Mouse (Mus musculus) T-helper 17 cell (primary cell): ENCODE results near the gene Bub1.

Experiments
- in situ Hi-C, 2 experiments: fragments of 300-600 bp; cut with MboI, MseI; formaldehyde crosslinking; loops; 1 replicate in 1 of 2; 2 replicates in 1 of 2; pipeline ENCODE4 v1.15.1; 2025; ENCODE audit warnings: high pct_unique_total_duplicates in 2 of 2

Gene Bub1

DNA sequence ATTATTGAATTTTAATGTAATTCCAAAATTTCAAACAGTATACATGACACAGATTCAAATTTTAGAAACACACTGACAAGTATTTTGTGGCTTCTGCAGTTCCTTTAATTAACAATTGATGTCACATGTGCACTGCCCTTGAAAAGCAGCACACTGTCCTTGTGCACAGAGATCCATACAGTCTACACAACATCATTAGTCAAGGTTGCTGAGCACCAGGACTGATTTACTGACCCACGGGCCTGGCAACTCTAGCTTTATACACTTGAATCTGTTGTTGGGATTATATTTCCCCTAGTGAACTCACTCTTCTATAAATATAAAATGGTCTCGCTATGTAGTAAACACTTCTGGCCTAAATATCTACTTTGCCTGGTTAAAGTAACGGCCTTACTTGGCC is 56.7 kb downstream of the Bub1 start:
- in situ Hi-C loops, result no loop called here

DNA sequence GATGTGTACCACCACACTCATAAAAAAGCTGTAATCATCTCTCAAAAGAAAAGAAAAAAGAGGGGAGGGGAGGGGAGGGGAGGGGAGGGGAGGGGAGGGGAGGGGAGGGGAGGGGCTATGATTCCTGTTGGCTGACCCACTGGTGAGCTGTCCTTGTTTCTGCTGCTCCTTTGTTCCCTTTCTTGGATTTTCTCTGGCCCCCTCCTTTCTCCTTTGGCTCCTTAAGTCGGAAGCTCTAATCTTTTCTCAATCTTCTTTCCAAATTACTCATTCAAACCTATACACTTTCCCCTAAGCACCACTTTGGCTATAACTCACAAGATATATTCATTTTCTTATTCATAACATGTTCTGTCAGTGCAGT is 57.1 kb downstream of the Bub1 start:
- in situ Hi-C loops, result no loop called here

DNA sequence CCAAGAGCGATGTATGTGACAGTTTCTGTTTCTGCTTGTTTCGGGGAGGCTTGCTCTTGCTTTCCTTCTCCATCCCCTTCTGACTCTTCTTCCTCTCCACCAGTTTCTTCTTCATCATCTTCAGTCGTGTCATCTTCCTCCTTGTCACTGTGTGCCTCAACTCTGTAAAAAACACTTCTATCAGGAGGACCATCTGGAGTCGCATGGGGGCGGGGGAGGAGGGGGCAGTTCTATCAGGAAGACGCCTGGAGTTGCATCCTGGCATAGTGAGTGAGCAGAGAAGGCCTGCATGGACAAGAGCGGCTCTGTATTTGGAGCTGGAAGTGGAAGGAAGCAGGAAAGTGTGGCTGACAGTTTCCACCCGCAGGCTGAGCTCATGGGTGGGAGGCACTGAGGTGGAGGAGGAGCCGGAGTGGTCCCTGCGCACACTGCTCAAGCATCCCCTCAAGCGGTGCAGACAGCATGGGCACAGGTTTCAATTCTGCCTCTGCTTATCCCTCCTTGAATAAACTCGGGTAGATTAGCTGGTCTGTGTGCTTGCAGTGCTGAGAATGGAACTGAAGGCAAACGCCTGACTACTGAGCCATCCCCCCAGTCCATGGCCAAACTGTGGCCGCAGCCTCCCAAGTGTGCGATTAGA is 57.6 kb downstream of the Bub1 start:
- in situ Hi-C loops, result no loop called here

DNA sequence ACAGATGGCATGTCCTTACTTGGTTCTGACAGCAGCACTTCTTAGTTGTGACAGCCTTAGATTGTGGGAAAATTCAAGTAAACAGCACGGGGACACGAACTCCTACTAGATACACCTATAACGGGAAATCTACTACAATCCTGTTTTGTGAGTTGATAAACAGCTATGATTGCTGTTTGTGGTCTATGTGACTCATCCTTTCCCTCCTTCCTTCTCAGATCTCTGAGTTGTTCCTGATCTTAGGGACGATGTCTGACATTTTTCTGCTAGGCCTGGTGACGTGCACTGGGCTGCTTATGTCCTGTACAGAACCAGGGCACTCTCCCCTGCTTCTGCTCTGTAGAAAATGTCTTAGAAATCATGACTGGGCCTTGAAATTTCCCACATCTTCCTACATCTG is 70.1 kb downstream of the Bub1 start:
- in situ Hi-C loops, result no loop called here

DNA sequence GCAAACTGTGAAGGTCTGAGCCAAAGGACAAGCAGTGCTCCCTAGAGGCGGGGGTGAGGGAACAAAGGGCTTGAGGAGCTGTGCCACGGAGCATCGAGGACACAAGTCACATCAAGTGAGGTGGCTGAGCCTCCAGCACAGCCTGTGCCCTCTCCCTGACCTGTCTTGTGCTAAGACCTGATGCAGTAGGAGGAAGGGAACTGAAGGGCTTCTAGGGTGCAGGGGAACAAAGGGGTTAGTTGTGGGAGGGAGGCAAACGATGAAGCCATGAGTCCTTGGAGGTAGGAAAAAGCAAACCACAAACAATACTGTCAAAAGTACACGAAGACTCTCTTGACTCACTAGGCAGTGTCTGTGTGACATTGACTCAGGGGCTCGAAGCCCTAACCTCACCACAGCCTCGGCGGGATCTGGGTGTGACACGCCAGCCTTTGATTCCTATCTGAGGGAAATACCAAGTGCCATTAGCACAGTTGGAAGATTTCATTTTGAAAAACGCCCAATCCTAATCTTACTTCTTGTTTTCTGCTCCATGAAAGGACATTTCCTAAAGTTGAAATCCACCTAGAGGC is 71.2 kb downstream of the Bub1 start:
- in situ Hi-C loops, result no loop called here

DNA sequence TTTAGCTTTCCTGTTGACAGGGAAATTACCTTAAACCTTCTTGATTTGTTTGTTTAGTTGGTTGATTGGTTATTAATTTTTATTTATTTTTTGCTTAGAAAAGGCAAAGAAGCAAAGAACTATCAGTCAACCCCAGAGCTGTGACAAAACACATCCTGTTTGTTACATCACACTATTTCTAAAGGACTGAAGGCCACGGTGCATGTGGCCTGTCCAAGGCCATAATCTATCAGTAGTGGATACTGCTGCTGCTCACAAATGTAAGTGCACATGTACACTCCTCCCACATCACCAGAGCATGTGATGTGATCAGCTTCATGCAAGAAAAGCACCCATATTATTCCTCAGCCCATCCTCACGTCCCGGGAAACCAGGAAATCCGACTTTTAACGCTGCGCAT is 71.7 kb downstream of the Bub1 start:
- in situ Hi-C loops, result no loop called here

DNA sequence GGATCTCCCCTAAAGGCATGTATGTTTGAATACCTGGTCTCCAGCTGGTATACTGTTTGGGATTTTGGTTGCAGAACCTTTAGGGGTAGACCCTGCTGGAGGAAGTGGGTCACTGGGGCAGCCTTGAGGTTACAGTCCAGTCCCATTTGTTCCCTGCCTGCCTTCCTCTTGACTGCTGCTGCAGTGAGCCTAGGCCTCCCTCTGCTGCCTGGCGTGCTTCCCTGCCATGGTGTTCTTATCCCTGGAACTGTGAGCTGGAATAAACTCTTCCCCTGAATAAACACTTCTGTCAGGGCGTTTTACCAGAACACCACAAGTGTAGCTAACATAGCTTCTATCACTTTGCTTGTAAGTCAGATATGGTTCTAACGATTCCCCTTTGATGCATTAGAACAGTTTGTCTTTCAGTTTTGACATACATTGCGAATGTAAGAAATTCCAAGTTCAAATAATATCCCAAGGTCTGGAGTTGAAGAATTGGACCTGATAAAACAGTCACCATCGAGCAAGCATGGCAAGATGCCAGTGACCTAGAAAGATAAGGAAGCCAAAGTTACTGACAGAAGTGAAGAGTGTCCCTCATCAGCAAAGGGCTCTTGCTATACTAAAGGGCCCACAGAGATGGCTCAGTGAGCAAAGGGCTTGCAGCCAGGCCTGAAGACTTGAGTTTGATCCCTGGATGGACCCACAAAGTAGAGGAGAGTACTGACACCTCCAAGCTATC is 72.3 kb downstream of the Bub1 start:
- in situ Hi-C loops, result no loop called here

DNA sequence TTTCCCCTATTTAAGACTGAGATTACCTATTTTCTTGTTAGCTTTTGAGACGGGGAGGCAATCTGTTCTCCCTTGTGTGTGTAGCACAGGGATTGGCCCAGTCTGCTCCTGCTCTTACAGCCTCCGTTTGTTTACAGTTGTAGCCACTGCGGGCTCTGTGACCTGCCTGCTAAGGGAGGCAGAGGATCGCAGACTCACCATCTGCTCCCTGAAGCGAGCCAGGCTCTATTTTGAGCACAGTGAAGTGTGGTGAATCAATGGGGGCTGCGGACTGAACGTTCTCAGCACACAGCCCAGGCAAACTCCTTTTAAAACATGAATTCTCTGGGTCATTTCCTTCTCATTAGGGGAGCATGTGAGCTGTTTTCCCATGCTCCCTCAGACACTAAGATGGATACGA is 74.5 kb downstream of the Bub1 start:
- in situ Hi-C loops, result no loop called here

DNA sequence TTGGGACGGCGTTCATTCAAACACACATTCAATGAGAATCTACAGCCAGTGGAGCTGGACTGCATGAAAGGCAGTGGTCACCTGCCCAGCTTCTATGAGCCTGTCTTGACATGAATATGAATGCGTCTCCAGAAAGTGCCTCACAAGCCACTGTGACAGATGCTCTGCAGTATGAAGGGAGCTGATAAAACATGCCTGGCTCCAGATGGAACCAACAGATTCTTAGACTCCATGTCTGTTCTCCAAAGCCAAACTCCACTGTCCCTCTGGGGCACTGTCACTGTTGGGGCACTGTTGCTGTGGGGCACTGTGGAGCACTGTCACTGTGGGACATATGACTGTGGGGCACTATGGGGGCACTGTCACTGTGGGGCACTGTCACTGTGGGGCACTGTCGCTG is 77.6 kb downstream of the Bub1 start:
- in situ Hi-C loops, result no loop called here

DNA sequence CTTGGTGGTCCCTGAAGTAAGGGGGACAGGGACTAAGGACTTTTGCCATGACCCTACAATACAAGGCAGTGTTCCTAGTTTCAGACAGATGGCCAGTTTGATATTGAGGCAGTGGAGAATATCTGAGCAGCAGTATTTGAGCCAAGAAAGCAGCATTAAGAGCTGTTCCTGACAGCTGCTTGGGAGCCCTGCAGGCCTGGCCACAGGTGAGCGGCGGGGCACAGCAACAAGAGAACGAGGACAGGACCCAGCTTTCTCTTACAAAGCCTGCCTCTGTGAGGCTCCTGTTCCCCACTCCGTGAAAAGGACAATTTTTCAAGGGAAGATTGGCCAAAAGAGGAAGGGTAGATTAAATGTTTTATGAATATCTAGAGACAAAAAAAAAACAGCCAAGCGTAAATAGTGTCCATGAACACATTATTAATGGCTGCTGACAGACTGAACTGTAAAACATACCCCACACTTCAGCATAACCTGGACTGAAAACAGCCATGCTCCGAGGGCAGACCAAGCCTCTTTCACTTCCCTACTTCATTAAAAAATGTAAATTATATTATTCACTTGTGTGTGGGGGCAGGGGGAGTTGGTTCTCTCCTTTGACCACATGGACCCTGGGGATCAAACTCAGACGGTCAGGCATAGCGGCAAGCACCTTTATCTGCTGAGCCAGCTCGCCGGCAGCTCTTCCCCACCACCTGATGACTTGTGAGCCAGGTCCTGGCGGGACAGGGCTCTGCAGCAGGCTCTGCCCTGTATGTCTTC is 79.6 kb downstream of the Bub1 start:
- in situ Hi-C loops, result no loop called here
